Comparison of ENCODE assay signal across 8 mouse cellular contexts in the genomic region with DNA sequence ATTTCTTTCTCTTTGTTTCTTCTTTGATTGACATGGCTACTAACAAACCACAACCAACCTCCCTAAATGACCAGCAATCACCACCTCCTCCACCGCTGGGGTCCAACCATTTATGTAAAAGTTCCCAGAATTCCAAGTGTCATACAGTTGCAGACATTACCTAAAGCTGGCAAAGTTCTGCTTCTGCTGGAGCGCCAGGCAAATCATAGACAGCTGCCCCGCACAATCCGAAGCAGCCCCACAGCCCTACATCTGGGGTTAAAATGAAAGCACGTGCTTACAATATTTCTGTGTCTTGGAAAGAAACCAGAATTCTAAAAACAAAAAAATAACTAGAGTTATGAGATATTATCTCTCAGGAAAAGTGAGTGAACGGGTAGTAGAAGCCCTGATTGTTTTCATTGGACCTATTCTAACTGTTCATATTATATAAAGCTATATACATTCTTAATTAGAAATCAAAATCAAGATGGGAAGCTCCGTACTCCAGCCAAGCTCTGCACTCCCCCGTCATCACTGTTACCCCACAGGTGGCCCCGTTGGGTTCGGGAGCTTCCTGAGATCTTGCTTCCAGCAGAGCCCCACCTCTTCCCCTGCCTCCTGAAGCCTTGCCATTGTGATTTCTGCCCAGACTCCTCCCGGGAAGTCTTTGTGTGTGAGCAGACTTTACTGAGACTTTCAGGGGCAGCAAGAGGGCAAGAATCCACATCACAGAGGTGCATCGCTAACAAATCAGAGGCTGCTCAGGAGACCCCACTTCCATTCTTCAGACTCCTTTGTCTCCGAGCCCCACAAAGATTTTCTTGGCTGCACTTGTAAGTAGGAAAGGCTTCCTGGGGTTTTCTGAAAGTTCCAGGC. TPM values are rescaled to one million over a fixed set of nuclear protein-coding genes. Genes with fewer than 3 reads are reported as not detected.
DNase-seq lines count a peak whose midpoint lies in the region; ATAC-seq lines count a peak whose summit lies in the region.

No protein-coding gene starts in this region.

- peak overlapping the region; percentile 66 for H3K4me2 ChIP-seq in intestine, embryonic 15.5 days (replicated peaks)

- no peaks in the 10 kb centered on the region for H3K36me3 ChIP-seq in intestine, embryonic 15.5 days

- intact Hi-C loops in gastrocnemius, postnatal 14 days (cut with DNase I; ENCODE audit: low total_unique reads), result no loop called here

- peak overlapping the region; percentile 20 for H3K4me3 ChIP-seq in intestine, embryonic 15.5 days (replicated peaks)

- no peaks in the 10 kb centered on the region for H3K27me3 ChIP-seq in intestine, embryonic 15.5 days (replicated peaks)

- H3K4me1 ChIP-seq in intestine, embryonic 15.5 days (replicated peaks), result 0 out of 2 replicates have a peak, but pooled peaks cover 6% of the 10 kb centered on the region

- 35% methylated on average over 13 of the region's 13 CpGs for WGBS in intestine, embryonic 15.5 days

- peak overlapping the region; percentile 7; the same call in 1 of the 2 replicates for H3K27ac ChIP-seq in intestine, embryonic 15.5 days

- H3K9ac ChIP-seq in intestine, embryonic 15.5 days, result peak overlapping the region; percentile 8; the same call in 1 of the 2 replicates

- peak; percentile 26 for DNase-seq in adrenal gland, postnatal 10 days
- no peak for DNase-seq in adrenal gland, postnatal 4 days (ENCODE audit: low spot score in 2 of 2)
- DNase-seq in gastrocnemius, postnatal 14 days, result peak; percentile 13
- DNase-seq in lung, postnatal 10 days, result peak; percentile 43
- DNase-seq in B cell, adult 2 months, result no peak
- no peak for DNase-seq in natural killer cell, adult 2 months (ENCODE audit: low spot score in 2 of 2)

- no peaks in the 10 kb centered on the region for H3K9me3 ChIP-seq in intestine, embryonic 15.5 days

- peak; percentile 36; the same call in 1 of the 2 replicates for ATAC-seq in intestine, embryonic 15.5 days
- ATAC-seq in cerebellum, adult (ENCODE audit: insufficient number of reproducible peaks, low FRiP score, low TSS enrichment), result no peak

RNA-seq across cellular contexts. Expression of gene 4933402J07Rik, which starts 6.3 kb away (rescaled TPM):
- not detected for total RNA-seq in adrenal gland, postnatal 10 days (2021)
- not detected for total RNA-seq in adrenal gland, postnatal 4 days (2021)
- total RNA-seq in gastrocnemius, postnatal 14 days (2021), result not detected
- not detected in 2 replicates for polyA plus RNA-seq in intestine, embryonic 15.5 days (2015; fragmentation: Nextera tagmentation; extraction: Ambion mirVana)

Comparison
In these comparisons a context has a peak if more than half of its experiments do, and no peak if none do; other contexts are left out.
1. DNase-seq: peak in adrenal gland, postnatal 10 days (single experiment), gastrocnemius, postnatal 14 days (single experiment) and lung, postnatal 10 days (single experiment); none in adrenal gland, postnatal 4 days (0 of 2), B cell, adult 2 months (0 of 2) and natural killer cell, adult 2 months (0 of 2).